Mouse (Mus musculus) gastrocnemius, postnatal 10 days (tissue): ENCODE data around the gene Olfm2. TPM values are rescaled to one million over a fixed set of nuclear protein-coding genes. Genes with fewer than 3 reads are reported as not detected.

Source experiments
- DNase-seq: peaks from one replicate; pipeline ENCODE4 v3.0.0; 2021; ENCODE audit warnings: mixed read lengths
- long read RNA-seq, 2 experiments: library from polyadenylated mRNA; stranded (forward); transcript quantifications; one replicate each; pipeline ENCODE4 v2.0.0; 2021
- total RNA-seq, 2 experiments: library from RNA; stranded (reverse); gene quantifications; 2 replicates each; pipeline ENCODE4 v1.2.3; 2021

Gene Olfm2
- under 1 TPM; 0.52 TPM for total RNA-seq
- long read RNA-seq, experiment 1: 0 reads
- long read RNA-seq, experiment 2: 0 reads

DNA sequence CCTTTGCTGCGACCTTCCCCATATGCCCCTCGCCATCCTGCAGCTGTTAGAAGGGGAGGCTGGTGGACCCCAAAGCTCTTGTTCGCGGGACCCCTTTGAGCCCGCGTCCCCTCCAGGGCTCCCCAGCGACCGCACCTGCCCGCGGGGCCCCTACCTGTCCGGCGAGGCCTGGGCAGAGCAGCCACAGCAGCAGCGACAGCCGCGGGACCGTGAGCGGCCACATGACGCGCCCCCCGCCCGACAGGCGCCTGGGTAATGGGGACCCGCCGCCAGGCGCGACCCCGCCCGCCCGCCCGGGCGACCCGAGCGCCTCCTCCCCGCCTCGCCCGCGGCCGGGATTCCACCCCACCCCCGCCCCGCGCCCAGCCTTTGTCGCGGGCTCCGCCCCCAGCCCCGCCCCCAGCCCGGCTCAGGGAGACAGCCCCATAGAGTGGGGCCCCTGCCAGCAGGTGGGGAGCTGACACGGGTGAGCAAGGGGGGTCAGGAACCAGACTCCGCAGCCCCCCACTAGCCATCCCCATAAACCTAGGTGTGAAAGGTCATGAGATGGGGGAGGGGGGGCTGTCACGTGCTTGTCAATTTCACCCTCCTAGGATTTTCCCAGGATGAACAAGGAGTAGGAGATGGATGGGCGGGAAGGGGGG lies at the start of gene Olfm2:
TSS of gene Olfm2 (minus strand) at position 333 of the 644 bp plus-strand sequence.
- no peak for DNase-seq

DNA sequence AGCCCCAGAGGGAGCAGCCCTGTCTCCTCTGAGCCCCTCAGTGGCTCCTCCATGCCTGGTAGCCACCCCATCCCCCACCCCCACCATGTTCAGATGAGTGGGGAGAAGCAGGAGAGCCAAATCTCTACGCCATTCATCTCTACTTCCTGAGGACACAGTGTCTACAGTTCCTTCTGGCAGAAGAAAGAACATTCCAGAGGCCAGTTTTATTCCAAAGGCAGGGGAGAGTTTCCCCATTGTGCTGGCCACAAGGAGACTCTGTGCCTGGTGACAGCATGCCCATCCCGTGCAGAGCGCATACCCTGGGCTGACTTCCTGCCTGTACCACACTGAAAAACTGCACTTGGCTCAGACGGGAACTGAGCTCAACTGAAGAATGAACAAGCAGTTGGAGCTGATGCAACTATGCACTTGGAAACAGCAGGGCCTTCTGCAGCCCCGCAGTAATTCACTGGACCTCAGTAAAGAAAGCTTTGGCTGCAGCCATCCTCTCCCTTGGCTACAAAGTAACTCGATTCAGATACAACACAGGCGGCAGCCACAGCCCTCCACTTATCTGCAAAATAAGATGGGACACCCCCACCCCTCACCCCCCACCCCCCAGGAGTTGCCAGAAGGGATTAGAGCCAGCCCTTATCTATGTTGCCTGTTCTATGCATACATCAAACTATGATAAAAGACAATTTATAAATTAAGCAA lies 48.1 kb upstream of the Olfm2 start:
- peak; percentile 23 for DNase-seq

DNA sequence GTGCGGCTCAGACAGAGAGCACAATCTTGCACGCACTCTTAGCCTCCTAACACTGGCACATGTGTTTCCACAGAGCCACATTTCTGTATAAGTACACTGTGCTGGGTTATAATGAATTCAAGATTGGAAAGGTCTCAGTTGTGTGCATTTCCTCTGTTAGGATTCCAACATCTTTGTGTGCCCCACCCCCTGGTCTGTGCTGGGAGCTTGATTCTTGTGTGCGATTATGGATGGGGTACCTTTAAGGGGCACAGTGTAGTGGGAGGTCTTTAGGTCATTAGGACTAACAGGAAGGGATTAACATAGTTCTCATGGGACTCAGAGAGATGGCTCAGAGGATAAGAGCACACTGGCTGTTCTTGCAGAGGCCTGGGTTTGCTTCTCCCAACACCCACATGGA lies 44.2 kb upstream of the Olfm2 start:
- no peak for DNase-seq

DNA sequence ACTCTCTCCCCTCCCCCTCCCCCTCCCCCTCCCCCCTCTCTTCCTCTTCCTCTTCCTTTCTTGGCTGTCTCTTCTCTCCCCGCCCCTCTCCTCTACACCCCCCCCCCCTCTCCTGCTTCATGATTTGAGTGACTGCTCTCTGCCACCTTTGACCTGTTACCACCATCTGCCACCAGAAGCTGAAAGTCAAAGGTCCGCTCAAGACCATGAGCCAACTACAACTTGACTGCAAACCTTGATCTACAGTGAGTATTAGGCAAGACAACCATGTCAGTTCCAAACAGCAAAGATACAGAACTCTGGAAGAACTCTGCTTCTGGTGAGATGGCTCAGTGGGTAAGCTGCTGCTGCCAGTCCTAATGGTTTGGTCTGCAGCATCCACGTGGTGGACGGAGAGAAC lies 43.5 kb upstream of the Olfm2 start:
- no peak for DNase-seq

DNA sequence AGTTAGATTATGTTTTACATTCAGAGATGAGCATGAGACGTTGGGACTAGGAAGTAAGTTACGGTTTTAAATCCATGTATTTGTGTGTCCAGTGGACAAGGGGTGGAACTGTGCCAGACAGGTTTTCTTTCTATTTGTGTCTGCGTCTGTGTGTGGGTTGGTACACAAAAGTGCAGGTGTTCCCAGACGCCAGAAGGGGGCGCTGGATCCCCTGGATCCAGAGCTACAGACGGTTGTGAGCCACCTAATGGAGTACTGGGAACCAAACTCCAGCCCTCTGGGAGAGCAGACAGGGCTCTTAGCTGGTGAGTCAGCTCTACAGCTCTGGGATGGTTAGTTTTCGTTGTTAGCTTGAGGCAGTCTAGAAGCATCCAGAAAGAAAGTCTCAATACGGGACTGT lies 41.8 kb upstream of the Olfm2 start:
- DNase-seq: no peak

DNA sequence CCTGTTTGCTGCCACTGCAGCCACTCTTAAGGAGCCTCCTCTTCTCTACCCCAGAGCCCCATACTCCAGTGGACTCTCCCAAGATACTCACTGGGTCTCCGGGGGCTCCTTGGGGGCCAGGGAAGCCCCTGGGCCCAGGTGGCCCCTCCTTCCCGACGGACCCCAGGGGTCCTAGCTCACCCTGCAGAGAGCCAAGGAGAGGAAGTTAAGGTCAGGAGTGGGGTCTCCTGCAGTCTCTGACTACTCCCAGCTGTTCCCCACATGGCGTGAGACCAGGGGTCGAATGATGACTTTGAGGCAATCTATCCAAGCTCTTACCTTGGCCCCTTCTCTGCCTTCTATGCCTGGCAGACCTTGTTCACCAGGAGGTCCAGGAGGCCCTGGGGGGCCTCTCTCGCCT lies 38.9 kb upstream of the Olfm2 start:
- no peak for DNase-seq

DNA sequence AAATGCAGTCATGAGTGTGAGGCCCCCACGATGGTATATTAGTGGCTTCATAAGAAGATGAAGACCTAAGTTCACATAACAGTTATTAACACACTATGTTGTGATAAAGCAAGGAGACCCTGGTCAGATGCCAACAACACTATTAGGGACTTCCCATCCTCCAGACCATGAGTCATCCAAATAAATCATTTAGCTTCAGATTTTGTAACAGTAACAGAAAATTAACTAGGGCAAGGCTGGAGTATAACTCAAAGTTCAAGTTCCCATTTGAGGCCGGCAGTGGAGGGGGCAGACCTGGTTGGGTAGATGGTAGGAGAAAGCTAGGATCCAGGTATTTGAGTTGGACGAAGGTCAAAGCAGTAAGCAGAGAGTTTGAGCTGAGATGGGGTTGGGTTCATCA lies 35.1 kb upstream of the Olfm2 start:
- no peak for DNase-seq

DNA sequence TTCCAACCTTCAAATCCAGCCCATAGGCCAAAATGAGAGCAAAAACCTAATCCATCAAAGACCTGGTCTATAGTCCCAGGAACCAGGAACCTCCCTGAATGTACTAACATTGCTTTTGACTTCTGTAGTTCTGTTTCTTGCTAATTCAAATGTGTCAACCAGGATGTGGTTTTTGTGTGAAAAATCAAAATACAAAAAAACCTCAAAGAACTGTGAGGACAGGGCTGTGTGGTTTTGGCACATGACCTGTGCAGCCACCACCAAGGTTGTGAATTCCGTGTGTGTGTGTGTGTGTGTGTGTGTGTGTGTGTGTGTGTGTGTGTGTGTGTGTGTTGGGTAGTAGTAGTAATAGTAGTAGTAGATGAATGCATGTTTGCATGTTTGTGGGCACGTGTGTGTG lies 19.1 kb upstream of the Olfm2 start:
- DNase-seq: no peak

DNA sequence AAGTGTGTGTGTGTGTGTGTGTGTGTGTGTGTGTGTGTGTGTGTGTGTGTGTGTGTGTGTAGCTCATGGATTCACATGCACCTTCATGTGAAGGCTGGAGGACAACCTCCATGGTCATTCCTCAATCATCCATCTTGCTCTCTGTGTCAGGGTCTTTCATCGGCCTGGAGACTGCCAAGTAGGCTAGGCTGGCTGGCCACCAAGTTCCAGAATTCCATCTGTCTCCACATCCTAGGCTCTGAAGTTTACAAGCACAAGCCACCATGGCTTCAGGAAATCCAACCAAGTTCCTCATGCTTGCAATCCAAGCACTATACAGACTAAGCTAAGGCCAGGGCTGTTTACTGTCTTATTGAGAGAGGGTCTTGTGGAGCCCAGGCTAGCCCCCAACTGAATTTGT lies 16.9 kb upstream of the Olfm2 start:
- DNase-seq: peak; percentile 45

DNA sequence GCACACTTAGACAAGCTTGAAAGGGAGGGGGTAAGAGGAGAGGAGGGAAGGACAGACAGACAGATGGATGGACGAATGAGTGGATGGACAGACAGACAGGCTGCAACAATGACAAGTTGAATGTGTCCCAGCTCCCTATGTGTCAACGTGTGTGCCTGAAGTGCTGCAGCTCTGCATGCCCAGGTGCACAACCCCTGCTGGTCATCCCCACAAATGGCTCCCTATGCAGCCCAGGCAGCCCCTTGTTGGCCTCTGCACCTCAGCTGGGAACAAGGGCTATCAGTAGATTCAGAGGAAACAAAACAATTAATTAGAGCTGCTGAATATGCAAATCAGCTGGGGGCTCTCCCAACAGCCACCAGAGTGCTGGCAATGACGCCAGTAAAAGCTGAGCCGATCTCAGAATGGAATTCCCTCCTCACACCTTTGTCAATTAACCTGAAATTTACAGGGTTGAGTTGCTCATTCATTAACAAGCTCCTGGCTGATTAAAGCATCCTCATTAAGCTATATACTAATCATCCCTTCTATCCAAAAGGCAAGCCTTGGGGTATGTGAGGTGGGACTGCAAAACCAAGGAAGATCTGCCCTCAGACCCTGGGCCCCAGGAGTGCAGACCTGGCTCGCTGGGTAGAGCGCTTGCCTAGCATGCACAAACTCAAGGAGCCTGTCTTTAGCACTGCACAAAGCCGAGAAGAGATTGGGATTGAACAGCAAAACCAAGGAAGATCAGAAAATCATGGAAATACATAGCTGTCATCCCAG lies 16.2 kb upstream of the Olfm2 start:
- DNase-seq: no peak

DNA sequence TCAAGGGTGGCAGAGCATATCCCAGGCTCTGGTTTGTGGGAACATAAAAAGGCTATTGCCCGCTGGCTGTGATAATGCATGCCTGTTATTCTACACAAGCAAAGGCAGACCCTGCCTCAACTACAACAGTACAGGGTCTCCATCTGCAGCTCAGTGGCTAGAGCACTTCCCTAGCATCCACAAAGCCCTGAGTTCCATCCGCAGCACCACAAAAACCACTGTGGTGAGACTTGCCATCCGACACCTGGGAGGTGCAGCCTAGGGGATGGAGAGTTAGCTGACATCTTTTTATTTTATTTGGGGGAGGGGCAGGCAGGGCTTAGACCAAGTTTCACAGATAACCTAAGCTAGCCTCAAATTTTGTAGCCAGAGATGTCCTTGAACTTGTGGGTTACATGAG lies 15.2 kb upstream of the Olfm2 start:
- DNase-seq: no peak

DNA sequence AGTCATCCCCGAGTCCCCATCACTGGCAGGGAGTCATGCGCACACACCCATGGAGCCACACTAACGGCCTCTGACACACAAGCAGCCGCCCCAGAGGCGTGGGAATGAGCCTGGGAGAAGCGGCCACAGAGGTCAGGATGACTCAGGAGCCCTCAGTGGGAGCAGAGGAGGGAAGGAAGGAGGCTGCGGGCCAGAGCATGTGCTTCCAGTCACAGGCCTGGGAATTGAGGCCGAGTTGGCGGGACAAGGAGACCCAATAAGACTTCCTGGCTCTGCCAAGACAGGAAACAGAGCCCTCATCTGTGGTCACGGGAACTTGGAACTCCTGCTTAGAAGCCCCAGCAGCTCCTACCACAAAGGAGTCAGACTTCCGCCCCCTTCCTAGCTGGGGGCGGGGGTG lies 14.7 kb upstream of the Olfm2 start:
- peak; percentile 65 for DNase-seq

DNA sequence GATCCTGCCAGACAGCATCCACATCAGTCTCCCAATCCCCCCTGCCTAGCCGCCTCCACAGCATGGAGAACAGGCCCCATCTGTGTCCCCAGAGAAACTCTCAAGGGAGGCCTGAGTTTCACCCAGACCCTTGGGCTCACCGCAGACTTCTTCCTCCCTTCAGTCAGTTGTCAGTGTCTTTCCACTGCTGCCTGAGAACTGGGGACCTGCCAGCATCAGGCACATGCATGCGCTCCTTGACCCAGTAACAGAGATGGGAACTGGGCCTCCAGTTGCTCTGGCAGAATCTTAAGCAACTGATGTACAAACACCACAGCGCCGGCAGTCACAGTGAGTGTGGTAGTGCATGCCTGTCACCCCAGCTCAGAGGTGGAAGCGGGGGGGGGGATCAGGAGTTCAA lies 12.7 kb upstream of the Olfm2 start:
- DNase-seq: no peak

DNA sequence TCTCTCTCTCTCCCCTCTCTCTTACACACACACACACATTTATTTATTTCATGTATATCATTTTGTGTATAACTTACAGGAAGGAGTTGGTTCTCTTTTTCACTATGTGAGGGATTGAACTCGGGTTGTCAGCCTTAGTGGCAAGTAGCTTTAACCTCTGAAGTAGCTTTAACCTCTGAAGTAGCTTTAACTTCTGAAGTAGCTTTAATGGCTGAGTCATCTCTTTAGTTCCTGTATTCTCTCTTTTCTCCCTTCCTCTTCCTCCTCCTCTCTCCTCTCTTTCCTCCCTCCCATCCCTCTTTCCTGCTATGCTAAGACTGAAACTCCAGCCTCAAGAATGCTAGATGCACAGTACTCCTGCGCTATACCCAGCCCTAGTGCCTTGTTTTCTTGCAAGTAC lies 12.1 kb upstream of the Olfm2 start:
- no peak for DNase-seq

DNA sequence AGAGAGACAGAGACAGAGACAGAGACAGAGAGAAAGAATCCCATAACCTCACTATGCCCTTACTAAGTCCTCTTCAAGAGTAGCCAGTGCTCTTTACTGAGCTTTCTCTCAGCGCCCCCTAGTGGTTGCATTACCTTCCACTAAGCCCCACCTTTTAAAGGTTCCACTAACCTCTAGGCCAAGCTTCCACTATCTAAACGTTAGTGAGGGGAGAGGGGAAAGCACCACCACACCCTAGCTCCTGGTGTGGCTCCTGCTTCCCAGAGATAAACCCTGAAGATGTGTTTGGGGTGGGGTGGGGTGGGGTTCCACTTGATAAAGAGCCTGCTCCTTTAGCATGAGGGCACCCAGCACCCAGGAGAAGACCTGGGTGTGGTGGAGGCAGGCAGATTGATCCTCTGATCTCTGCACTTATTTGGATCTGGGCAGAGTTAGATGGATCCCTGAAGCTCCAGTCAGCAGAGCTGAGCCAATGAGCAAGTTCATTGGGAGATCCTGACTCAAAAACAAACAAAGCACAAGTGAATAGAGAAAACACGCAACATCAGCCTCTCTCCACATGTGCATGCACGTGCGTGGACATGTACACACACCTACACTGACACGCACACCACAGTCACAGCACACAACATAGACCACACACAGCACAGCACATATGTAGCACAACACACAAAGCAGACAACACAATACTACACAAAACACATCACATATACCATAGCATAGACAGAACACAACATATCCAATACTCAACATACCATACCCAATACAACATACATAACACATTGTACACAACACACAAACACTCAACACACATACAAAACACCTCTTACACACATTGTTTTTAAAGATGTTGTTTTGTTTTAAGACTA lies 11.2 kb upstream of the Olfm2 start:
- peak; percentile 74 for DNase-seq

DNA sequence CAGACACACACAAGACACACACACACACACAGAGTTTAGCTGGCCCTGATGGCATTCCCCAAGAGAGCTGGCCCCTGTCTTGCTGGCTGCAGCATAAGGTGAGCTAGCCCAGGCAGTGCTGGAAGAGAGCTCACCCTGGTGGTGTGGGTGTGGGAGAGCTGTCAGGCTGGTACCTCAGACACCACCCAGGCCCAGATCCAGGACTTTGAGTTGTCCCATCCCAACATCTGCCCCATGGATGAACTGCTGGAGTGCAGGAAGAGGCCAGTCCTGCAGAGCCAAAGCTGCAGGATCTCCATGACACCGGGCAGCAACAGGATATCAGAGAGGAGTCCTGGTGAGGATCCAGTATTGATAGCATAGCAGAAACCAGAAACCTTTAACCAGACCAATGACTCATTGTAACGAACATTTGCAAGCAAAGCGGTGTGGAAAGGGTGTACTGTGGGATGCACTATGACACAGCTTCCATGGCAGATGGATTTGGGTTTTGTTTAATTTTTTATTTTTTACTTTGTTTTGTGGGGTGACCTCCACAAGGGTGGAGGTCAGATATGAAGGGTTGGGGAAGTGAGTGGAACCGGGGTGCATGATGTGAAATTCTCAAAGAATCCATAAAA lies 10.0 kb upstream of the Olfm2 start:
- no peak for DNase-seq

DNA sequence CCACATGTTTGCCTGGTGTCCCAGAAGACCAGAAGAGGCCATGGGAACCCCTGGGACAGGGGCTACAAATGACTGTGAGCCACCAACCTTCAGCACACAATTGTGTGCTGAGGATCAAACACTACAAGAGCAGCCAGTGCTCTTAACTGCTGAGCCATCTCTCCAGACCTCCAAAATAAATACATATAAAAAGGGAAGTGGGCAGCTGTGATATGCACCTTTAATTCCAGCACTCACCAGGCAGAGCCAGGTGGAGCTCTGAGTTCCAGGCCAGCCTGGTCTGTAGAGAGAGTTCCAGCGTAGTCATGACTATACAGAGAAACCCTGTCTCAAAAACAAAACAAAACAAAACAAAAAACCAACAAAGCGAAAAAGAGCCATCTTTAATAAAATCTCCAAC lies 8.2 kb upstream of the Olfm2 start:
- no peak for DNase-seq

DNA sequence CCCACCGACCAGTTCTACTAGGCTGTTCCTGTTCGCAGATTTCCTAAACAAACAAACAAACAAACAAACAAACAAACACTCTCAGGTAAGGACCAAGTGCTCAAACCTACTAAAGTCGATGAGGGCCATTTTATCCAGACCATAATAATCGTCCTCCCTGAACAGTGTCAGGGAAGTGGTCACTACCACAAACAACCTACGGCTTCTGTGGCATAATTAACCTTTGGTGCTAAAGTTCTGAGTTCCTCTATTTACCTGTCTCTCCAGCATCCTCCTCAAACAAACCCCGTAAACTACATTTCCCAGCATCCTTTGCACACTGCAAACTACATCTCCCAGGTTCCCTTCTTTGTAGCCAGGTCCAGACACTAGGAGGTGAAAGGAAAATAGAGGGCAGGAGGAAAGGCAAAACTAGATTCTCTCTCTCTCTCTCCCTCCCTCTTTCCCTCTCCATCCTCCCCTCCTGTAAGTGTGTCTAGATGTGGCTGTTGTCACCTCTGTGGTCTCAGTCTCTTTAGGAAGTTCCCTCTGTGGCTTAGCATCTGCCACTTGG lies 5.4 kb upstream of the Olfm2 start:
- no peak for DNase-seq

DNA sequence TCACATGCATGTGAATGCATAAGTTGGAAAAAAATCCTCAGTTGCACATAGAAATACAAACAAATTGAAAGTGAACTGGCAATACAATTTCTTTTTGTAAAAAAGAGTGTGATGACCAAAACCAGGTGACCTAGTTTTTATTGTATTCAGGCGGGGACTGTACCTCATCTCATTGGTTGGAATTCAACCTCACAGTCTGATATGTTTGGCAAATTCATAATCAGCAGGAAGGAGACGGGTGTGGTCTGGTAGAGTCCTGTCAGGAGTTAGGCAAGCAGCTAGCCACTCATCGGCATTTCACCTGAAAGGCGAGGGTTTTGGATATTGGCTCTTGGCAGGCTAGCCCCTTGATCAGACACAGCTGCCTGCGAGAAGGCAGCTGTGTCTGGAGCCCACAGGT lies 3.1 kb upstream of the Olfm2 start:
- DNase-seq: no peak

DNA sequence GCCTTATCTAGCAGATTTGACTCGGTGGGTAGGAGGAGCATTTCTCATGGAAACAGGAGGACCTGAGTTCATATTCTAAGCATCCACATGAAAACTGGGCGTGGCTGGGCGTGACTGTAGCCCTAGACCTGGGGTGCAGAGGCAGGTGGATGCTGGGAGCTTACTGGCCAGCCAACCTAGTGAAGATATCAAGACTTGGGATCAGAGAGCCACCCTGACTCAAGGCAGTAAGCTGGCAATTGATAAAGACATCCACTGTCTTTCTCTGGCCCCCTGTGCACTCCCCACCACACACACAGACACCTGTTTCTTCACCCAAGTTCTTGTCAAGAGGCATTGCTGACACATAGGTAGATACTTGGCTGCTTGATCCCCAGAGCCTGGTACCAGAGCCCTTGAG lies 2.4 kb upstream of the Olfm2 start:
- no peak for DNase-seq

DNA sequence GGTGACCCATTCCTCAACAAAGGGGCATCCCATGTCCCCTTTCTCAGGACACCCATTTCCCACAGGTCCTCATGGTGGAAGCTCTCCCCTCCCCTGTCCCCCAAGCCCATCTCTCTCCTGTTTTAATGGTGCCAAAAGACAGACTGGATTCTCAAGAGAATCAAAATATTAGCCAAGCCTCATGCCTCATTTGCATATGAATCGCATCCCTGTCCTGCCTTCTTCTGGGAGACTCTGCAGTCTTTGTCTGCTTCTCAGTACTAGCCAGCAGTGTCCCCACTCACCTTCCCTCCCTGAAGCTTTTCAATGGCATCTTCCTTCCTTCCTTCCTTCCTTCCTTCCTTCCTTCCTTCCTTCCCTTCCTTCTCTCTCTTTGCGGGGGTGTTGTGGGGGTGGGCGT lies 1.5 kb upstream of the Olfm2 start:
- DNase-seq: no peak
